Mouse (Mus musculus): ENCODE data around the gene Aadacl3. TPM values are rescaled to one million over a fixed set of nuclear protein-coding genes. Genes with fewer than 3 reads are reported as not detected.

Gene Aadacl3
- polyA plus RNA-seq, 2 experiments = not detected

- no peaks in the 10 kb centered on the region for H3K36me3 ChIP-seq (ENCODE audit: control insufficient read depth, insufficient read depth, low read length)
- no peak overlapping the region for H3K27ac ChIP-seq (replicated peaks; ENCODE audit: low read depth, low read length)
- ATAC-seq (ENCODE audit: low FRiP score, low read depth) = no peak
- DNase-seq (ENCODE audit: low spot score) = no peak
- H3K4me3 ChIP-seq (replicated peaks; ENCODE audit: low read length) = no peak overlapping the region
- no peaks in the 10 kb centered on the region for H3K4me1 ChIP-seq (ENCODE audit: control insufficient read depth, insufficient read depth, low read length)
- H3K9ac ChIP-seq (ENCODE audit: low read depth, low read length, severe bottlenecking) = no peak overlapping the region
- WGBS = 45% methylated on average over 2 of the region's 2 CpGs
- no peak overlapping the region for H3K4me2 ChIP-seq (replicated peaks; ENCODE audit: low read depth, low read length, severe bottlenecking)
- no peaks in the 10 kb centered on the region for H3K9me3 ChIP-seq (ENCODE audit: control insufficient read depth, low read length)
- TF ChIP-seq POLR2A (IDR thresholded peaks at IDR 0.05; ENCODE audit: borderline replicate concordance, extremely low read depth, insufficient read depth, insufficient read length) = no peak
- H3K27me3 ChIP-seq (ENCODE audit: control insufficient read depth, insufficient read depth, low read length) = no peaks in the 10 kb centered on the region
These were observed 15.0 kb downstream of the Aadacl3 start for GRCm38 (mm10) chr4:144448546-144448945.

DNA sequence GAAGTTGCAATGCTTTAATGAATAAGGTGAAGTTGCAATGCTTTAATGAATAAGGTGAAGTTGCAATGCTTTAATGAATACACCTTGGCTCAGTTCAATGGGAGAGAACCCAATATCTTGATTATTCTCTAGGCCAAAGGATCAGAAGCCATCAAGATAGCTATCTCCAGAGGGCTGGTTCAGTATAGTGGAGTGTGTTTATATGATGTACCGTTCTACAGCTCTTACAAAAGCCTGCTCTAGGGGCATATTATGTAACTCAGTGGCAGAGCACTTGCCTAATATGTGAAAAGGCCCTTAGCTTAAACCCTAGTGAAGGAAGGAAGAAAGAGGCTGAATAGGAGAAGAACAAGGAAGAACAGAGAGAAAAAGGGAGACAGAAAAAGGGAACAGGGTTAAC is 22.0 kb downstream of the Aadacl3 start:
- Histone ChIP-seq H3K27me3 (ENCODE audit: control insufficient read depth, insufficient read depth, low read length) (no peaks in the 10 kb centered on the region), H3K4me2 (replicated peaks; ENCODE audit: low read depth, low read length, severe bottlenecking) (no peak overlapping the region), H3K9me3 (ENCODE audit: control insufficient read depth, low read length) (no peaks in the 10 kb centered on the region), H3K4me1 (ENCODE audit: control insufficient read depth, insufficient read depth, low read length) (no peaks in the 10 kb centered on the region), H3K36me3 (ENCODE audit: control insufficient read depth, insufficient read depth, low read length) (no peaks in the 10 kb centered on the region), H3K4me3 (replicated peaks; ENCODE audit: low read length) (no peak overlapping the region), H3K9ac (ENCODE audit: low read depth, low read length, severe bottlenecking) (no peak overlapping the region), H3K27ac (replicated peaks; ENCODE audit: low read depth, low read length) (no peak overlapping the region)
- TF ChIP-seq POLR2A (IDR thresholded peaks at IDR 0.05; ENCODE audit: borderline replicate concordance, extremely low read depth, insufficient read depth, insufficient read length) = no peak
- WGBS = 69% methylated on average over 1 of the region's 1 CpGs
- ATAC-seq (ENCODE audit: low FRiP score, low read depth) = no peak
- no peak for DNase-seq (ENCODE audit: low spot score)

DNA sequence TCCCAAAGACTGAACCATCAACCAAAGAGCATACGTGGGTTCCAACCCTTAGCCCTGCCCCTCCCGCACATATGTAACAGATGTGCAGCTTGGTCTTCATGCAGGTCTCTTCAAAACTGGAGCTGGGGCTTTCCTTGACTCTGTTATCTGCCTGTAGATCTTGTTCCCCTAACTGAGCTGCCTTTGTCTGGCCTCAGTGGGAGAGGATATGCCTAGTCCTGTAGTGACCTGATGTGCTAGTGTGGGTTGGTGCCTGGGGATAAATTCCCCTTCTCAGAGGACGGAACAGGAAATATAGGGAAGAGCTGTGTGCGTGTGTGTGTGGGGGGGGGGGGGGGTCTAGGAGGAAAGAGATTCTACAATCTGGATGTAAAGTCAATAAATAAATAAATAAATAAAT is 22.5 kb downstream of the Aadacl3 start:
- TF ChIP-seq POLR2A (IDR thresholded peaks at IDR 0.05; ENCODE audit: borderline replicate concordance, extremely low read depth, insufficient read depth, insufficient read length) = no peak
- no peak for DNase-seq (ENCODE audit: low spot score)
- ATAC-seq (ENCODE audit: low FRiP score, low read depth) = no peak
- Histone ChIP-seq H3K9me3 (ENCODE audit: control insufficient read depth, low read length) (no peaks in the 10 kb centered on the region), H3K4me3 (replicated peaks; ENCODE audit: low read length) (no peak overlapping the region), H3K27me3 (ENCODE audit: control insufficient read depth, insufficient read depth, low read length) (no peaks in the 10 kb centered on the region), H3K9ac (ENCODE audit: low read depth, low read length, severe bottlenecking) (no peak overlapping the region), H3K4me2 (replicated peaks; ENCODE audit: low read depth, low read length, severe bottlenecking) (no peak overlapping the region), H3K27ac (replicated peaks; ENCODE audit: low read depth, low read length) (no peak overlapping the region), H3K4me1 (ENCODE audit: control insufficient read depth, insufficient read depth, low read length) (no peaks in the 10 kb centered on the region), H3K36me3 (ENCODE audit: control insufficient read depth, insufficient read depth, low read length) (no peaks in the 10 kb centered on the region)
- WGBS = 96% methylated on average over 4 of the region's 4 CpGs

- H3K4me2 ChIP-seq (replicated peaks; ENCODE audit: low read depth, low read length, severe bottlenecking) = no peak within 1 kb of the TSS
- no peaks in the 10 kb centered on the region for H3K9me3 ChIP-seq (ENCODE audit: control insufficient read depth, low read length)
- no peak within 1 kb of the TSS for H3K9ac ChIP-seq (ENCODE audit: low read depth, low read length, severe bottlenecking)
- no peaks in the 10 kb centered on the region for H3K4me1 ChIP-seq (ENCODE audit: control insufficient read depth, insufficient read depth, low read length)
- no peaks in the 10 kb centered on the region for H3K36me3 ChIP-seq (ENCODE audit: control insufficient read depth, insufficient read depth, low read length)
- ATAC-seq (ENCODE audit: low FRiP score, low read depth) (no peak), DNase-seq (ENCODE audit: low spot score) (no peak)
- H3K4me3 ChIP-seq (replicated peaks; ENCODE audit: low read length) = no peak within 1 kb of the TSS
- H3K27me3 ChIP-seq (ENCODE audit: control insufficient read depth, insufficient read depth, low read length) = no peaks in the 10 kb centered on the region
- TF ChIP-seq POLR2A (IDR thresholded peaks at IDR 0.05; ENCODE audit: borderline replicate concordance, extremely low read depth, insufficient read depth, insufficient read length) = no peak
- H3K27ac ChIP-seq (replicated peaks; ENCODE audit: low read depth, low read length) = no peak within 1 kb of the TSS
These were observed 24.9 kb downstream of the Aadacl3 start, which contains the start of gene 1700012P22Rik for GRCm38 (mm10) chr4:144438672-144439071. 1700012P22Rik (minus strand) TSS chr4:144438772.

GRCm38 (mm10) chr4:144433216-144433615 is 30.3 kb downstream of the Aadacl3 start:
- H3K27me3 ChIP-seq (ENCODE audit: control insufficient read depth, insufficient read depth, low read length) = no peaks in the 10 kb centered on the region

GRCm38 (mm10) chr4:144430723-144431122 is 32.8 kb downstream of the Aadacl3 start:
- H3K4me1 ChIP-seq (ENCODE audit: control insufficient read depth, insufficient read depth, low read length) = no peaks in the 10 kb centered on the region
- 88% methylated on average over 2 of the region's 2 CpGs for WGBS
- no peak for TF ChIP-seq POLR2A (IDR thresholded peaks at IDR 0.05; ENCODE audit: borderline replicate concordance, extremely low read depth, insufficient read depth, insufficient read length)
- no peaks in the 10 kb centered on the region for H3K27me3 ChIP-seq (ENCODE audit: control insufficient read depth, insufficient read depth, low read length)
- no peaks in the 10 kb centered on the region for H3K9me3 ChIP-seq (ENCODE audit: control insufficient read depth, low read length)
- H3K9ac ChIP-seq (ENCODE audit: low read depth, low read length, severe bottlenecking) = no peak overlapping the region
- no peak overlapping the region for H3K4me2 ChIP-seq (replicated peaks; ENCODE audit: low read depth, low read length, severe bottlenecking)
- DNase-seq (ENCODE audit: low spot score) (no peak), ATAC-seq (ENCODE audit: low FRiP score, low read depth) (no peak)
- no peak overlapping the region for H3K4me3 ChIP-seq (replicated peaks; ENCODE audit: low read length)
- H3K27ac ChIP-seq (replicated peaks; ENCODE audit: low read depth, low read length) = no peak overlapping the region
- no peaks in the 10 kb centered on the region for H3K36me3 ChIP-seq (ENCODE audit: control insufficient read depth, insufficient read depth, low read length)

More at GRCm38 (mm10) chr4:144433216-144433615, 30.3 kb downstream of the Aadacl3 start:
- no peak overlapping the region for H3K9ac ChIP-seq (ENCODE audit: low read depth, low read length, severe bottlenecking)
- H3K9me3 ChIP-seq (ENCODE audit: control insufficient read depth, low read length) = no peaks in the 10 kb centered on the region
- 92% methylated on average over 5 of the region's 5 CpGs for WGBS
- no peak for DNase-seq (ENCODE audit: low spot score)
- no peak overlapping the region for H3K27ac ChIP-seq (replicated peaks; ENCODE audit: low read depth, low read length)
- H3K4me3 ChIP-seq (replicated peaks; ENCODE audit: low read length) = no peak overlapping the region
- no peaks in the 10 kb centered on the region for H3K36me3 ChIP-seq (ENCODE audit: control insufficient read depth, insufficient read depth, low read length)
- TF ChIP-seq POLR2A (IDR thresholded peaks at IDR 0.05; ENCODE audit: borderline replicate concordance, extremely low read depth, insufficient read depth, insufficient read length) = no peak
- H3K4me1 ChIP-seq (ENCODE audit: control insufficient read depth, insufficient read depth, low read length) = no peaks in the 10 kb centered on the region
- ATAC-seq (ENCODE audit: low FRiP score, low read depth) = no peak
- H3K4me2 ChIP-seq (replicated peaks; ENCODE audit: low read depth, low read length, severe bottlenecking) = no peak overlapping the region
